35 mouse cellular contexts compared by ENCODE assay signal in genomic region chr4:137598577-137598976, GRCm38 (mm10). TPM values are rescaled to one million over a fixed set of nuclear protein-coding genes. Genes with fewer than 3 reads are reported as not detected.
DNase-seq lines count a peak whose midpoint lies in the region; ATAC-seq and TF ChIP-seq lines count a peak whose summit lies in the region.
"Had no signal": no experiment of that assay in that cellular context is flagged by ENCODE, and none has a peak within 500 bp of the region (broad histone marks: within the 10 kb centered on the region; RNA-seq: fewer than 3 reads in every experiment).

No protein-coding gene starts in this region.

- 0 out of 2 replicates have a peak overlapping the region, but pooled peaks have one; percentile 22 for H3K27ac ChIP-seq in embryonic facial prominence, embryonic 13.5 days
- no peak overlapping the region for H3K27ac ChIP-seq in embryonic facial prominence, embryonic 10.5 days (replicated peaks)
- peak overlapping the region; percentile 94; the same call in 1 of the 2 replicates for H3K27ac ChIP-seq in ES-E14 (ENCODE audit: insufficient read depth, low read depth, low read length, poor library complexity, severe bottlenecking)
- no peak overlapping the region for H3K27ac ChIP-seq in liver, embryonic 13.5 days
- H3K27ac ChIP-seq: embryonic facial prominence, embryonic 12.5 days; forebrain, embryonic 13.5 days; gastrocnemius, adult 2 months; hindbrain, embryonic 12.5 days; hindbrain, embryonic 15.5 days; intestine, embryonic 15.5 days had no signal

- no peak overlapping the region for H3K4me2 ChIP-seq in embryonic facial prominence, embryonic 13.5 days
- H3K4me2 ChIP-seq in liver, embryonic 13.5 days, result no peak overlapping the region
- H3K4me2 ChIP-seq: embryonic facial prominence, embryonic 12.5 days; forebrain, embryonic 13.5 days; heart, embryonic 11.5 days; hindbrain, embryonic 12.5 days; hindbrain, embryonic 15.5 days; intestine, embryonic 15.5 days had no signal

- WGBS in embryonic facial prominence, embryonic 13.5 days, result 83% methylated on average over 5 of the region's 5 CpGs
- WGBS in embryonic facial prominence, embryonic 10.5 days, result 78% methylated on average over 5 of the region's 5 CpGs
- WGBS in liver, embryonic 13.5 days (ENCODE audit: insufficient replicate concordance), result 80% methylated on average over 5 of the region's 5 CpGs

- DNase-seq in embryonic facial prominence, embryonic 10.5 days (ENCODE audit: low spot score), result no peak
- no peak for DNase-seq in ES-E14 (ENCODE audit: low read depth, low spot score)
- no peak for DNase-seq in liver, embryonic 13.5 days
- DNase-seq in cerebellum, postnatal 25 days, result no peak
- DNase-seq in left cerebral cortex, adult 18-20 months (ENCODE audit: low spot score in 2 of 2), result no peak
- DNase-seq: adrenal gland, adult 8-10 months; adrenal gland, postnatal 25 days; cerebellum, adult 11-12 months; cerebellum, adult 8-10 months; cerebellum, postnatal 10 days; forebrain, postnatal 0 days; gastrocnemius, adult 2 months; gastrocnemius, postnatal 14 days; heart, adult 11 months had no signal

- no peak for TF ChIP-seq CTCF in E14TG2a.4 (conservative IDR thresholded peaks at IDR 0.05; ENCODE audit: low read length)

- H3K36me3 ChIP-seq in embryonic facial prominence, embryonic 13.5 days, result 0 out of 2 replicates have a peak, but pooled peaks cover 8% of the 10 kb centered on the region
- H3K36me3 ChIP-seq in embryonic facial prominence, embryonic 10.5 days (replicated peaks), result peaks cover 21% of the 10 kb centered on the region; the same call in 1 of the 2 replicates
- H3K36me3 ChIP-seq in E14TG2a.4 (ENCODE audit: insufficient read depth, low read length), result peaks cover 78% of the 10 kb centered on the region
- H3K36me3 ChIP-seq in ES-E14 (ENCODE audit: control insufficient read depth, insufficient read depth, low read length, poor library complexity, severe bottlenecking), result peaks cover 11% of the 10 kb centered on the region; the same call in 1 of the 2 replicates
- H3K36me3 ChIP-seq in liver, embryonic 13.5 days, result peaks cover 8% of the 10 kb centered on the region; the same call in 1 of the 2 replicates
- H3K36me3 ChIP-seq: embryonic facial prominence, embryonic 12.5 days; hindbrain, embryonic 12.5 days; hindbrain, embryonic 15.5 days; intestine, embryonic 15.5 days had no signal

- in situ Hi-C loops in ES-E14 (cut with MboI; ENCODE audit: low sequenced_read_pairs in 2 of 2, unreplicated experiment in 2 of 2), result no loop called here

- no peak overlapping the region for H3K4me3 ChIP-seq in embryonic facial prominence, embryonic 13.5 days
- no peak overlapping the region for H3K4me3 ChIP-seq in embryonic facial prominence, embryonic 10.5 days
- peak overlapping the region; percentile 100 for H3K4me3 ChIP-seq in E14TG2a.4 (replicated peaks; ENCODE audit: low read length)
- peak overlapping the region; percentile 31 to 93 for H3K4me3 ChIP-seq in ES-E14 (ENCODE audit: insufficient read depth in 1 of 2, low read depth in 1 of 2, low read length in 2 of 2, poor library complexity in 1 of 2, severe bottlenecking in 1 of 2)
- no peak overlapping the region for H3K4me3 ChIP-seq in liver, embryonic 13.5 days (replicated peaks)
- H3K4me3 ChIP-seq: embryonic facial prominence, embryonic 12.5 days; erythroblast, embryonic 14.5 days; forebrain, embryonic 13.5 days; gastrocnemius, adult 2 months; hindbrain, embryonic 12.5 days; hindbrain, embryonic 15.5 days; intestine, embryonic 15.5 days had no signal

- no peak overlapping the region for H3K9ac ChIP-seq in embryonic facial prominence, embryonic 13.5 days
- H3K9ac ChIP-seq in ES-E14 (ENCODE audit: insufficient read depth, low read depth, low read length, poor library complexity, severe bottlenecking), result peak overlapping the region; percentile 27; the same call in 1 of the 2 replicates
- peak overlapping the region; percentile 18; the same call in 1 of the 2 replicates for H3K9ac ChIP-seq in liver, embryonic 13.5 days
- H3K9ac ChIP-seq: embryonic facial prominence, embryonic 12.5 days; forebrain, postnatal 0 days; hindbrain, embryonic 12.5 days; hindbrain, embryonic 15.5 days; intestine, embryonic 15.5 days had no signal

- no peaks in the 10 kb centered on the region for H3K27me3 ChIP-seq in embryonic facial prominence, embryonic 13.5 days
- no peaks in the 10 kb centered on the region for H3K27me3 ChIP-seq in embryonic facial prominence, embryonic 10.5 days (replicated peaks; ENCODE audit: low read depth, poor library complexity, severe bottlenecking)
- H3K27me3 ChIP-seq in E14TG2a.4 (ENCODE audit: insufficient read depth, low read length), result no peaks in the 10 kb centered on the region
- no peaks in the 10 kb centered on the region for H3K27me3 ChIP-seq in liver, embryonic 13.5 days
- H3K27me3 ChIP-seq: embryonic facial prominence, embryonic 12.5 days; forebrain, embryonic 13.5 days; hindbrain, embryonic 12.5 days; hindbrain, embryonic 15.5 days; intestine, embryonic 15.5 days; Patski had no signal

- no peak for ATAC-seq in embryonic facial prominence, embryonic 13.5 days (ENCODE audit: insufficient number of reproducible peaks, insufficient read depth, low FRiP score, low TSS enrichment, low read depth)
- no peak for ATAC-seq in liver, embryonic 13.5 days (ENCODE audit: low read depth)
- no peak for ATAC-seq in inflammation-experienced regulatory T-cells, adult 6 months
- ATAC-seq: activated CD4-positive, CD25-positive, alpha-beta regulatory T cell, adult 4 months; forebrain, embryonic 13.5 days; forebrain, postnatal 0 days; intestine, embryonic 15.5 days; Patski had no signal

- peaks cover 47% of the 10 kb centered on the region for H3K4me1 ChIP-seq in embryonic facial prominence, embryonic 13.5 days
- H3K4me1 ChIP-seq in embryonic facial prominence, embryonic 10.5 days, result peaks cover 48% of the 10 kb centered on the region
- H3K4me1 ChIP-seq in E14TG2a.4 (replicated peaks; ENCODE audit: low read depth, low read length) (peaks cover 81% of the 10 kb centered on the region), ES-E14 (ENCODE audit: control insufficient read depth in 2 of 2, insufficient read depth in 2 of 2, low read length in 2 of 2, poor library complexity in 1 of 2) (peaks cover 14% of the 10 kb centered on the region in 2 experiments)
- peaks cover 83% of the 10 kb centered on the region for H3K4me1 ChIP-seq in liver, embryonic 13.5 days (replicated peaks)

- no peaks in the 10 kb centered on the region for H3K9me3 ChIP-seq in embryonic facial prominence, embryonic 13.5 days
- no peaks in the 10 kb centered on the region for H3K9me3 ChIP-seq in embryonic facial prominence, embryonic 10.5 days
- no peaks in the 10 kb centered on the region for H3K9me3 ChIP-seq in E14TG2a.4 (ENCODE audit: low read length)
- no peaks in the 10 kb centered on the region for H3K9me3 ChIP-seq in ES-E14 (ENCODE audit: control insufficient read depth, insufficient read depth, low read depth, low read length)
- H3K9me3 ChIP-seq in liver, embryonic 13.5 days (replicated peaks), result no peaks in the 10 kb centered on the region
- H3K9me3 ChIP-seq: embryonic facial prominence, embryonic 12.5 days; forebrain, embryonic 13.5 days; G1E; hindbrain, embryonic 12.5 days; hindbrain, embryonic 15.5 days; intestine, embryonic 15.5 days had no signal

TF ChIP-seq in ES-E14, 5 proteins besides CTCF, POLR2A, EP300 and RAD21:
- no peak for TF ChIP-seq ZNF384 (IDR thresholded peaks at IDR 0.05; ENCODE audit: low read depth, low read length)
- TF ChIP-seq MAFK (IDR thresholded peaks at IDR 0.05; ENCODE audit: insufficient read depth, low read depth, low read length), result 0 out of 2 replicates have a peak, but pooled peaks have one; percentile 3
- TF ChIP-seq CHD2 (IDR thresholded peaks at IDR 0.05; ENCODE audit: low read depth, low read length), result 0 out of 2 replicates have a peak, but pooled peaks have one; percentile 59
- TF ChIP-seq ZC3H11A (IDR thresholded peaks at IDR 0.05; ENCODE audit: borderline replicate concordance, low read depth, low read length), result no peak
- no peak for TF ChIP-seq HCFC1 (IDR thresholded peaks at IDR 0.05; ENCODE audit: borderline replicate concordance, insufficient read depth, low read length)

RNA-seq across cellular contexts. Expression of gene Usp48, which starts 5.0 kb away (rescaled TPM):
- 83.3 and 86.5 TPM in 2 replicates for polyA plus RNA-seq in embryonic facial prominence, embryonic 13.5 days (2015; fragmentation: Nextera tagmentation; extraction: Ambion mirVana)
- polyA plus RNA-seq in embryonic facial prominence, embryonic 10.5 days (2016; fragmentation: Nextera tagmentation; extraction: Ambion mirVana), result 79.1 and 81.7 TPM in 2 replicates
- total RNA-seq in ES-E14 (2012; rRNA removed), result 161 and 173 TPM in 2 replicates
- polyA plus RNA-seq in liver, embryonic 13.5 days (2015; fragmentation: Nextera tagmentation; extraction: Ambion mirVana), result 36.0 and 44.6 TPM in 2 replicates
- 10 to 100 TPM; 50.7 to 65.5 (median 59.6) TPM for polyA plus RNA-seq in inflammation-experienced regulatory T-cells, adult 6 months (2017; shearing (Covaris generic))
- 100 to 1,000 TPM; 111 to 127 TPM for total RNA-seq in left cerebral cortex, adult 18-20 months (2021)

RNA-seq across cellular contexts. Expression of gene Ldlrad2, which starts 24.2 kb away (rescaled TPM):
- not detected in 2 replicates for polyA plus RNA-seq in embryonic facial prominence, embryonic 13.5 days (2015; fragmentation: Nextera tagmentation; extraction: Ambion mirVana)
- polyA plus RNA-seq in embryonic facial prominence, embryonic 10.5 days (2016; fragmentation: Nextera tagmentation; extraction: Ambion mirVana), result 0.55 TPM in 1 of 2 replicates, not detected in the other
- not detected in 2 replicates for total RNA-seq in ES-E14 (2012; rRNA removed)
- polyA plus RNA-seq in liver, embryonic 13.5 days (2015; fragmentation: Nextera tagmentation; extraction: Ambion mirVana), result not detected in 2 replicates
- not detected for polyA plus RNA-seq in inflammation-experienced regulatory T-cells, adult 6 months (2017; shearing (Covaris generic))
- not detected for total RNA-seq in left cerebral cortex, adult 18-20 months (2021)
- total RNA-seq: adrenal gland, adult 8-10 months; adrenal gland, postnatal 25 days; forebrain, postnatal 0 days; G1E; gastrocnemius, adult 2 months; gastrocnemius, postnatal 14 days; gastrocnemius, postnatal 4 days; heart, adult 8-10 months; heart, postnatal 25 days; hematopoietic stem cell, adult 5-6 weeks had no signal
- polyA plus RNA-seq: activated CD4-positive, CD25-positive, alpha-beta regulatory T cell, adult 4 months; brain, embryonic 14.5 days; embryonic facial prominence, embryonic 12.5 days; erythroblast, embryonic 14.5 days; forebrain, embryonic 13.5 days; forebrain, postnatal 0 days; frontal cortex, adult 2 months; G1E; heart, embryonic 11.5 days; heart, embryonic 14.5 days; heart, postnatal 0 days; hindbrain, embryonic 12.5 days; intestine, embryonic 15.5 days; Patski had no signal

Comparison
In these comparisons a context has a peak if more than half of its experiments do, and no peak if none do; other contexts are left out.
1. H3K27ac ChIP-seq: peak in embryonic facial prominence, embryonic 13.5 days (single experiment) and ES-E14 (single experiment); none in embryonic facial prominence, embryonic 10.5 days (single experiment) and liver, embryonic 13.5 days (single experiment).
2. H3K4me3 ChIP-seq: peak in E14TG2a.4 (single experiment) and ES-E14 (2 of 2); none in embryonic facial prominence, embryonic 13.5 days (single experiment), embryonic facial prominence, embryonic 10.5 days (single experiment) and liver, embryonic 13.5 days (single experiment).